Mouse (Mus musculus) midbrain, postnatal 0 days (tissue): ENCODE measurements around the gene Gm42906. TPM values are rescaled to one million over a fixed set of nuclear protein-coding genes. Genes with fewer than 3 reads are reported as not detected.

ENCODE experiments used
- ATAC-seq: fragments of 200-750 bp; cut with Nextera tagmentation; 2 replicates; pipeline ENCODE4 v1.8.0; 2017; ENCODE audit warnings: moderate number of reproducible peaks, mild to moderate bottlenecking, moderate TSS enrichment, moderate library complexity; ENCODE audit not compliant: low FRiP score
- DNase-seq: peaks from one replicate; pipeline ENCODE4 v3.0.0-alpha.2; 2015; ENCODE audit warnings: low spot score
- H3K27ac ChIP-seq: fragments of 300-500 bp; sonication (generic); 2 replicates; pipeline ENCODE4 v1.5.1; 2014; ENCODE audit warnings: low read depth, mild to moderate bottlenecking, low read length, mixed read lengths
- H3K27me3 ChIP-seq: fragments of 300-500 bp; sonication (generic); 2 replicates; pipeline ENCODE4 v1.6.1; 2014; ENCODE audit warnings: low read length, control low read depth, mixed read lengths; ENCODE audit not compliant: insufficient read depth
- H3K36me3 ChIP-seq: fragments of 300-500 bp; sonication (generic); 2 replicates; pipeline ENCODE4 v1.6.1; 2014; ENCODE audit warnings: low read length, control low read depth, mixed read lengths; ENCODE audit not compliant: insufficient read depth
- H3K4me1 ChIP-seq: fragments of 300-500 bp; sonication (generic); 2 replicates; pipeline ENCODE4 v1.6.1; 2014; ENCODE audit warnings: mild to moderate bottlenecking, control low read depth, antibody characterized with exemption, low read length, mixed read lengths; ENCODE audit not compliant: insufficient read depth
- H3K4me2 ChIP-seq: fragments of 300-500 bp; sonication (generic); 2 replicates; pipeline ENCODE4 v1.6.1; 2014; ENCODE audit warnings: low read depth, mild to moderate bottlenecking, low read length, mixed read lengths; ENCODE audit not compliant: poor library complexity, severe bottlenecking
- H3K4me3 ChIP-seq: fragments of 300-500 bp; sonication (generic); 2 replicates; pipeline ENCODE4 v1.5.1; 2014; ENCODE audit warnings: low read depth, mild to moderate bottlenecking, low read length, moderate library complexity
- H3K9ac ChIP-seq: fragments of 300-500 bp; sonication (generic); replicated peaks from 2 replicates; pipeline ENCODE4 v1.6.1; 2014; ENCODE audit warnings: mild to moderate bottlenecking, low read length, moderate library complexity, mixed read lengths; ENCODE audit not compliant: poor library complexity, severe bottlenecking
- H3K9me3 ChIP-seq: fragments of 300-500 bp; sonication (generic); 2 replicates; pipeline ENCODE4 v1.6.1; 2016; ENCODE audit warnings: low read length, control low read depth
- CTCF ChIP-seq: IDR thresholded peaks from 2 replicates; pipeline ENCODE4 v1.5.1; 2016; ENCODE audit warnings: antibody characterized with exemption, mild to moderate bottlenecking
- WGBS: fragments of 180-500 bp; shearing (Covaris S2); extraction: QIAGEN DNeasy Blood & Tissue Kit; methylation state at CpG from one replicate; pipeline ENCODE4 v1.1.7; 2014; 5-methylcytosine and 5-hydroxymethylcytosine counted together
- polyA plus RNA-seq: library from polyadenylated mRNA; unstranded; fragments of >200 nt; fragmentation: Nextera tagmentation; extraction: Ambion mirVana; gene quantifications from 2 replicates; pipeline ENCODE4 v1.2.1, GENCODE M21; 2015
- total RNA-seq: library from RNA; depleted of rRNA; stranded (reverse); fragments of >200 nt; gene quantifications from 2 replicates; pipeline ENCODE4 v1.2.3, GENCODE M21; 2014

Gene Gm42906
- total and polyA plus RNA-seq, 2 experiments from 2014 or later = not detected

- ATAC-seq (no peak), DNase-seq (no peak)
- no peak overlapping the region for H3K4me2 ChIP-seq
- 86% methylated on average over 3 of the region's 3 CpGs for WGBS
- no peaks in the 10 kb centered on the region for H3K36me3 ChIP-seq
- H3K27me3 ChIP-seq = no peaks in the 10 kb centered on the region
- H3K27ac ChIP-seq = no peak overlapping the region
- no peaks in the 10 kb centered on the region for H3K4me1 ChIP-seq
- no peak overlapping the region for H3K4me3 ChIP-seq
- no peak overlapping the region for H3K9ac ChIP-seq
- no peak for TF ChIP-seq CTCF
- no peaks in the 10 kb centered on the region for H3K9me3 ChIP-seq
Observed at GRCm38 (mm10) chr5:151199235-151199634, 228.7 kb downstream of the Gm42906 start.

DNA sequence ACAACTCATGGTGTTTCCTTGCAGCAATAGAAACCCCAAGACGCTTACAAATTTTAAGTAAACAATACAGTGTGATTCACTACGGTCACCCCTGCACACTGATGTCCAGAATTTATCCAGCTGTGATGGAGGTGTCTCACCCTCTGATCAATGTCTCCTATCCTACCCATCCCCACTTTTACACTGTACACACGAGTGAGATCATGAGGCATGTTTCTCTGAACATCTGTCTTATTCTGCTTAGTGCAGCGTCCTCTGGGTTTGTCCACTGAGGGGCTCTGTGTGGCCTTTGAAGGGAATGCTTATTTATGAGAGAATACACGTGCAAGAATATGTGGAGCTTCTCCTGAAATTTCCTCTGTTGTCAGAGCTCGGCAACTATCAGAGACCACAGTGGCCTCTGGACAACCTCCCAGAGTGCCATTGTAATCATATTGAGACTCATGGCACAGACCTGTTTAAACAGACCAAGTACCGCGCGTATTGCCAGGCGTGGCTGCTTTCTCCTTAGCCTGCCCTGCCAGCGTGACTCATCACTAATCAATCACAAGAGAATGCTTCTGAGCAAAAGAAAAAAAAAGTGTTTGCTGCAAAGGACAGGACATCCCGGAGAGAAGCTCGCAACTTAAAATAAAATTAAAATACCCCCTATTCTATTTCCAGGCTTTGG lies 231.2 kb downstream of the Gm42906 start:
- no peak for ATAC-seq

DNA sequence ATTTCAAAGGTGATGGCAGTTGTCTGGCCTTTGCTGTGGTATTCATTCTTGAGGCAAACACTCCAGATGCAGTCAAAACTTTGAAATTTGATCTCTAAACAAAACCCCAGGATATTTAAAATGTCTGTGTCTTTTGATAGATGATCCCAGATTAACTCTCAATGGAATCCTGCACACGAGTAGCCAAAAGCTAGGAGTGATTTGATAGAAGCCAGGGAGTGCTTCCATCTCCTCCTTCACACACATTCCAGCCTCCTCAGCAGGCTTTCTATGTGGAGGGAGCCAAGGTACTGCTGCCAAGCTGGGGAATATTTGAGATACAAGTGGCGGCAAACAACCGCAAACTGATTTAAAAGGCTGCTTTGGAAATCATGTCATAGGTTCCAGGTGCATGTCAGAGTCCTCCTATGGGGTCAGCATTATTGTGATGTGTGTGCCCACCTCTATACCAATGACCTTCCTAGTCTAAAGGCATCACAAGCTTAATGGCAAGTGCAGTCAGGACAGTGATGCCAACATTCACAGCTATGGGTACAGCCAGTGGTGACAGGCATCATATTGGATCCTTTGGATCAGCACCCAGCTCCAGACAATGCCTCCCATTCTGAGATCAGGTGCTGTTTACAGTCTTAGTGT lies 234.0 kb downstream of the Gm42906 start:
- 67% methylated on average over 3 of the region's 3 CpGs for WGBS
- TF ChIP-seq CTCF = no peak
- H3K4me1 ChIP-seq = no peaks in the 10 kb centered on the region
- H3K4me2 ChIP-seq = no peak overlapping the region
- no peaks in the 10 kb centered on the region for H3K36me3 ChIP-seq
- H3K27me3 ChIP-seq = no peaks in the 10 kb centered on the region
- no peak for DNase-seq
- H3K4me3 ChIP-seq = no peak overlapping the region
- H3K27ac ChIP-seq = no peak overlapping the region
- no peak for ATAC-seq
- H3K9me3 ChIP-seq = no peaks in the 10 kb centered on the region
- no peak overlapping the region for H3K9ac ChIP-seq

More for the DNA sequence above, 231.2 kb downstream of the Gm42906 start:
- Histone ChIP-seq H3K36me3 (no peaks in the 10 kb centered on the region), H3K27ac (no peak overlapping the region), H3K9me3 (no peaks in the 10 kb centered on the region), H3K4me2 (no peak overlapping the region), H3K27me3 (no peaks in the 10 kb centered on the region), H3K9ac (no peak overlapping the region), H3K4me1 (no peaks in the 10 kb centered on the region), H3K4me3 (no peak overlapping the region)
- no peak for TF ChIP-seq CTCF
- no peak for DNase-seq
- 67% methylated on average over 13 of the region's 13 CpGs for WGBS

DNA sequence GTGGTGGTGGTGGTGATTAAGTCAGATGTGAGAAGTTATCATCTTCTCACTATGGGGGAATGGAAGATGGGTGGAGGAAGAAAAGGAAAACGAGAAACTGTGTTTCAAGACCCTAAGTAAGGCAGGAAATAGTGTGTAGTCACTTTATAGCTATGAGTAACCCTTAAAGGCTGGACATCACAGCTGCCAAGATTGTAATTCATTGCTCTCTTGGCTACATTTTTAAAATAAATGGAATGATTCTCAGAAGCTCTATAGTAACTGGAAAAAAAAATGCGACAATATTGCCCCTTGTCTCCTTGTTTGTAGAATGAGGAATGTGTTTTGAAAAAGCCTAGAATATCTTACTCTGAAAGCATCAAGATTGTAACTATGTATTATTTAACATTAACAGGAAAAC lies 235.7 kb downstream of the Gm42906 start:
- H3K27me3 ChIP-seq = no peaks in the 10 kb centered on the region
- H3K9me3 ChIP-seq = no peaks in the 10 kb centered on the region
- no peak for DNase-seq
- H3K27ac ChIP-seq = no peak overlapping the region
- no peaks in the 10 kb centered on the region for H3K4me1 ChIP-seq
- H3K9ac ChIP-seq = no peak overlapping the region
- ATAC-seq = no peak
- H3K36me3 ChIP-seq = no peaks in the 10 kb centered on the region
- WGBS = 81% methylated on average over 2 of the region's 2 CpGs
- no peak overlapping the region for H3K4me2 ChIP-seq
- no peak for TF ChIP-seq CTCF
- no peak overlapping the region for H3K4me3 ChIP-seq

DNA sequence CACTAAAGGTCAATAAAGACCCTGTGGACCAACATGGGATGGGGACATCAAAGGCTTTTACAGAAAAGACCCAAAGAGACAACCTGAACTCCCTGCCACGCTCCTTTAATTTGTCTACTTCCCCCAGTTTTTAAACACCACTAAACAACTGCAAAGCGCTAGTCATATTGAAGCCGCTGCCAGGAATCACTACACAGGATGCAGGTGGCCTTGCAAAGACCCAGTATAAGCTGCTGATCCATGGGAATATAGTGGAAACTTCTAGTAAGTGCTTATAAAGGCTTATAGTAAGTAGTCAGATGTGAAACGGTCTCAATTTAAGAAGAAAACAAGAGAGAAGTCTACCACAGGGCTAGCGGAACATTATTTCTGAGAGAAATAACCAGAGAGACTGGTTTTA lies 237.2 kb downstream of the Gm42906 start:
- WGBS = 77% methylated on average over 5 of the region's 5 CpGs
- Histone ChIP-seq H3K9me3 (no peaks in the 10 kb centered on the region), H3K4me3 (no peak overlapping the region), H3K9ac (no peak overlapping the region), H3K4me1 (no peaks in the 10 kb centered on the region), H3K27ac (no peak overlapping the region), H3K36me3 (no peaks in the 10 kb centered on the region), H3K4me2 (no peak overlapping the region; the same call in 1 of the 2 replicates), H3K27me3 (no peaks in the 10 kb centered on the region)
- TF ChIP-seq CTCF = no peak
- ATAC-seq (no peak), DNase-seq (no peak)

GRCm38 (mm10) chr5:151189789-151190378 lies 238.1 kb downstream of the Gm42906 start:
- no peaks in the 10 kb centered on the region for H3K4me1 ChIP-seq
- H3K4me3 ChIP-seq = peak overlapping the region; percentile 50
- DNase-seq = peak; percentile 72
- peak overlapping the region; percentile 95 for H3K4me2 ChIP-seq
- TF ChIP-seq CTCF = no peak
- peak overlapping the region; percentile 56 for H3K9ac ChIP-seq
- no peaks in the 10 kb centered on the region for H3K36me3 ChIP-seq
- peak; percentile 88 for ATAC-seq
- no peaks in the 10 kb centered on the region for H3K9me3 ChIP-seq
- H3K27ac ChIP-seq = no peak overlapping the region
- WGBS = 1% methylated on average over 27 of the region's 27 CpGs
- no peaks in the 10 kb centered on the region for H3K27me3 ChIP-seq
